ENCODE assay signal across 8 mouse cellular contexts in genomic region chr2:120976990-120977925, GRCm38 (mm10). TPM values are rescaled to one million over a fixed set of nuclear protein-coding genes. Genes with fewer than 3 reads are reported as not detected.
A peak's percentile ranks its signal among the peaks of the same experiment; 100 is the strongest.
DNase-seq lines count a peak whose midpoint lies in the region; ATAC-seq lines count a peak whose summit lies in the region.

Gene Tmem62, plus strand, starts transcription at chr2:120977017.

- H3K27me3 ChIP-seq in lung, embryonic 16.5 days (ENCODE audit: control insufficient read depth, insufficient read depth, low read depth, low read length) = no peaks in the 10 kb centered on the region; the same call in 1 of the 2 replicates

- no peaks in the 10 kb centered on the region for H3K36me3 ChIP-seq in lung, embryonic 16.5 days (ENCODE audit: control insufficient read depth, insufficient read depth, low read length)

- peak; percentile 81 for DNase-seq in Muller cell, postnatal 12 days (ENCODE audit: inconsistent ontology term)
- peak; percentile 78 for DNase-seq in cerebellum, adult 9-10 months
- DNase-seq in heart, postnatal 4 days = peak; percentile 73
- DNase-seq in layer of hippocampus, adult 8-10 months (ENCODE audit: low spot score in 2 of 2) = peak; percentile 28 to 51
- DNase-seq in ovary, adult 18-20 months (ENCODE audit: low spot score) = peak; percentile 39
- DNase-seq in thymus, postnatal 0 days (ENCODE audit: low spot score) = peak; percentile 68

- H3K4me1 ChIP-seq in lung, embryonic 16.5 days (replicated peaks; ENCODE audit: control insufficient read depth, insufficient read depth, low read length) = 0 out of 2 replicates have a peak, but pooled peaks cover 3% of the 10 kb centered on the region

- 1% methylated on average over 66 of the region's 71 CpGs for WGBS in lung, embryonic 16.5 days

- peak; percentile 80 for ATAC-seq in frontal cortex, adult (ENCODE audit: low TSS enrichment)
- peak; percentile 90 for ATAC-seq in lung, embryonic 16.5 days (ENCODE audit: low read depth)

- H3K9me3 ChIP-seq in lung, embryonic 16.5 days (ENCODE audit: control insufficient read depth, low read length) = no peaks in the 10 kb centered on the region

- H3K27ac ChIP-seq in lung, embryonic 16.5 days (ENCODE audit: low read length) = peak within 1 kb of the TSS; percentile 84

- peak within 1 kb of the TSS; percentile 74 for H3K4me3 ChIP-seq in lung, embryonic 16.5 days (ENCODE audit: low read length)

- H3K9ac ChIP-seq in lung, embryonic 16.5 days (ENCODE audit: low read length) = peak within 1 kb of the TSS; percentile 87

- H3K4me2 ChIP-seq in lung, embryonic 16.5 days (ENCODE audit: low read depth, low read length) = peak within 1 kb of the TSS; percentile 99

RNA-seq across cellular contexts. Expression of gene Tmem62, which starts in this region (rescaled TPM):
- 1 to 10 TPM; 1.8 to 2.3 TPM for total RNA-seq in heart, postnatal 4 days (2021)
- 10 to 100 TPM; 21.9 to 27.6 (median 23.4) TPM for total RNA-seq in layer of hippocampus, adult 8-10 months (2022)
- 4.6 and 5.6 TPM in 2 replicates for polyA plus RNA-seq in lung, embryonic 16.5 days (2015; fragmentation: Nextera tagmentation; extraction: Ambion mirVana)
- 3.0 and 4.7 TPM in 2 replicates for polyA plus RNA-seq in thymus, postnatal 0 days (2015; fragmentation: Nextera tagmentation; extraction: Ambion mirVana)

Comparison
In these comparisons a context has a peak if more than half of its experiments do, and no peak if none do; other contexts are left out.
1. Peak in every context shown above with its lines: DNase-seq, ATAC-seq, H3K4me3 ChIP-seq and H3K27ac ChIP-seq.
2. RNA of gene Tmem62 (total RNA-seq): 21.9 to 27.6 TPM in layer of hippocampus, adult 8-10 months; 1.8 to 2.3 TPM in heart, postnatal 4 days; every median in the first group is over 4 times any median in the second.